16 mouse cellular contexts compared by ENCODE assay signal in the genomic region with DNA sequence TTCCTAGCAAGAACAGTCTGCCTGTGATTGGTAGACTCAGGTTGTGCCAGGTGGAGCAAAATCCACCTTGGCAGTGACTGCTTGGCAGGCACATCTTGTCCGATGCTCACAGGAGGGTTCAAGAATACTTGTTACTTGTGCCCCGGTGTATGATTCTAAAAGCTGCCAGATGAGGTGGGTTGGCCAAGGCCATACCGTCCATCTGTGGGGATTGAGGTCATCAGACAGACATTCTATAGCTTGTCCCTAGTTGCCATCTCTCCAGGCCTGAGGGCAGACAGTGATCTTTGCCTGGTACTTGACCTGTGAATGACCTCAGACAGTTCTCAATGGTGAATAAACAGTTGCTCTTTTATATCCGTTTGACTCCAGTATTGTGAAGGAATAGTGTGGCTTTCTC.
A peak's percentile ranks its signal among the peaks of the same experiment; 100 is the strongest.
DNase-seq lines count a peak whose midpoint lies in the region; ATAC-seq lines count a peak whose summit lies in the region.
"Had no signal": no experiment of that assay in that cellular context is flagged by ENCODE, and none has a peak within 500 bp of the region (broad histone marks: within the 10 kb centered on the region; RNA-seq: fewer than 3 reads in every experiment).

No protein-coding gene starts in this region.

- no peaks in the 10 kb centered on the region for H3K9me3 ChIP-seq in megakaryocyte, embryonic 14.5 days
- no peaks in the 10 kb centered on the region for H3K9me3 ChIP-seq in limb, embryonic 10.5 days (replicated peaks)
- H3K9me3 ChIP-seq: limb, embryonic 15.5 days had no signal

- no peaks in the 10 kb centered on the region for H3K27me3 ChIP-seq in megakaryocyte, embryonic 14.5 days (replicated peaks)
- H3K27me3 ChIP-seq in limb, embryonic 10.5 days (ENCODE audit: low read depth, poor library complexity, severe bottlenecking), result no peaks in the 10 kb centered on the region
- H3K27me3 ChIP-seq: limb, embryonic 15.5 days had no signal

- ATAC-seq in megakaryocyte, adult 5-6 weeks (ENCODE audit: poor library complexity, severe bottlenecking), result no peak
- ATAC-seq: forebrain, embryonic 16.5 days had no signal

- DNase-seq in embryo, embryonic 10 days (ENCODE audit: low spot score), result peak; percentile 57
- DNase-seq in embryo, embryonic 11 days, result no peak
- peak; percentile 32 to 59 for DNase-seq in cerebellum, postnatal 14 days
- DNase-seq in limb, embryonic 10.5 days (ENCODE audit: low spot score), result no peak
- DNase-seq in c-Kit-positive CD71-positive TER-119-positive erythroid progenitor cells, embryonic 14.5 days (ENCODE audit: low spot score), result no peak
- no peak for DNase-seq in ovary, postnatal 10 days (ENCODE audit: low spot score)
- DNase-seq: adrenal gland, postnatal 14 days; heart, adult 2 months; kidney, adult 8-10 months; kidney, postnatal 36 days; lung, postnatal 10 days had no signal

- peak overlapping the region; percentile 11 for H3K4me3 ChIP-seq in megakaryocyte, embryonic 14.5 days (replicated peaks)
- no peak overlapping the region for H3K4me3 ChIP-seq in limb, embryonic 10.5 days
- H3K4me3 ChIP-seq: heart, adult 2 months; limb, embryonic 15.5 days had no signal

- peak overlapping the region; percentile 8; the same call in 1 of the 2 replicates for H3K27ac ChIP-seq in limb, embryonic 10.5 days
- H3K27ac ChIP-seq: heart, adult 2 months; limb, embryonic 15.5 days; stomach, postnatal 0 days had no signal

- H3K4me1 ChIP-seq in megakaryocyte, embryonic 14.5 days, result peaks cover 95% of the 10 kb centered on the region
- peaks cover 46% of the 10 kb centered on the region for H3K4me1 ChIP-seq in limb, embryonic 10.5 days

- 80% methylated on average over 4 of the region's 4 CpGs for WGBS in limb, embryonic 10.5 days

- peaks cover 97% of the 10 kb centered on the region for H3K36me3 ChIP-seq in megakaryocyte, embryonic 14.5 days (replicated peaks; ENCODE audit: low read length)
- peaks cover 94% of the 10 kb centered on the region for H3K36me3 ChIP-seq in limb, embryonic 10.5 days

Comparison
In these comparisons a context has a peak if more than half of its experiments do, and no peak if none do; other contexts are left out.
1. DNase-seq: peak in embryo, embryonic 10 days (single experiment) and cerebellum, postnatal 14 days (2 of 2); none in embryo, embryonic 11 days (single experiment), limb, embryonic 10.5 days (single experiment), c-Kit-positive CD71-positive TER-119-positive erythroid progenitor cells, embryonic 14.5 days (single experiment) and ovary, postnatal 10 days (single experiment).